Mouse (Mus musculus) thymus, adult 2 months (tissue): ENCODE measurements at regions not wholly inside any gene's neighbourhood (a gene's known extent, or its start where the extent isn't known, plus 50 kb on each side); places are given as distances from the start of the nearest gene placed in this dataset.

Experiments
- DNase-seq: peaks from one replicate; pipeline ENCODE4 v3.0.0; 2021
- H3K27ac ChIP-seq: fragments of 200-500 bp; 2 replicates; pipeline ENCODE4 v1.5.1; 2012; ENCODE audit warnings: low read length, control low read depth; ENCODE audit not compliant: control insufficient read depth, insufficient read depth
- H3K27me3 ChIP-seq: fragments of 200-500 bp; 2 replicates; pipeline ENCODE4 v1.6.1; 2012; ENCODE audit warnings: mild to moderate bottlenecking, low read length, moderate library complexity, mixed read lengths; ENCODE audit not compliant: control insufficient read depth, insufficient read depth
- H3K36me3 ChIP-seq: fragments of 200-500 bp; 2 replicates; pipeline ENCODE4 v1.6.1; 2012; ENCODE audit warnings: mild to moderate bottlenecking, low read length, moderate library complexity; ENCODE audit not compliant: control insufficient read depth, insufficient read depth
- H3K4me1 ChIP-seq: fragments of 200-500 bp; replicated peaks from 2 replicates; pipeline ENCODE4 v1.6.1; 2012; ENCODE audit warnings: low read length; ENCODE audit not compliant: control insufficient read depth, insufficient read depth
- H3K4me3 ChIP-seq: fragments of 200-500 bp; 2 replicates; pipeline ENCODE4 v1.5.1; 2012; ENCODE audit warnings: mild to moderate bottlenecking, low read length, control low read depth, moderate library complexity; ENCODE audit not compliant: control insufficient read depth, insufficient read depth
- CTCF ChIP-seq: fragments of 200-500 bp; IDR thresholded peaks from 2 replicates; pipeline ENCODE4 v1.5.1; 2012; ENCODE audit warnings: mild to moderate bottlenecking, control low read depth, low read length, moderate library complexity, borderline replicate concordance; ENCODE audit not compliant: control insufficient read depth, poor library complexity, insufficient read depth; ENCODE audit errors: extremely low read depth
- POLR2A ChIP-seq: fragments of 200-500 bp; IDR thresholded peaks from 2 replicates; pipeline ENCODE4 v1.6.1; 2012; ENCODE audit warnings: mild to moderate bottlenecking, low read length, control low read depth, moderate library complexity; ENCODE audit not compliant: control insufficient read depth, poor library complexity, insufficient read depth; ENCODE audit errors: extremely low read depth
- WGBS: fragments of 180-500 bp; shearing (Covaris S2); methylation state at CpG from one replicate; pipeline ENCODE4 v1.1.7; 2018; 5-methylcytosine and 5-hydroxymethylcytosine counted together

GRCm38 (mm10) chr8:35960867-35961614 is 195.5 kb downstream of the Gm19410 start:
- TF ChIP-seq POLR2A (no peak), CTCF (no peak)
- 84% methylated on average over 9 of the region's 9 CpGs for WGBS
- H3K4me3 ChIP-seq, result no peak overlapping the region
- H3K4me1 ChIP-seq, result no peaks in the 10 kb centered on the region
- no peak for DNase-seq
- no peaks in the 10 kb centered on the region for H3K36me3 ChIP-seq
- no peak overlapping the region for H3K27ac ChIP-seq
- no peaks in the 10 kb centered on the region for H3K27me3 ChIP-seq

GRCm38 (mm10) chr8:35961615-35962220 is 196.1 kb downstream of the Gm19410 start:
- DNase-seq, result no peak
- Histone ChIP-seq H3K27ac (no peak overlapping the region), H3K36me3 (no peaks in the 10 kb centered on the region), H3K4me1 (no peaks in the 10 kb centered on the region), H3K4me3 (no peak overlapping the region), H3K27me3 (no peaks in the 10 kb centered on the region)
- WGBS, result 88% methylated on average over 20 of the region's 20 CpGs
- TF ChIP-seq POLR2A (no peak), CTCF (no peak)

GRCm38 (mm10) chr8:35964932-35965331 is 199.3 kb downstream of the Gm19410 start:
- H3K4me3 ChIP-seq, result no peak overlapping the region
- no peaks in the 10 kb centered on the region for H3K4me1 ChIP-seq
- no peak overlapping the region for H3K27ac ChIP-seq
- no peak for TF ChIP-seq CTCF
- no peak for TF ChIP-seq POLR2A
- WGBS, result 95% methylated on average over 1 of the region's 1 CpGs
- no peaks in the 10 kb centered on the region for H3K27me3 ChIP-seq
- no peak for DNase-seq
- no peaks in the 10 kb centered on the region for H3K36me3 ChIP-seq

GRCm38 (mm10) chr8:35968341-35968740 is 202.8 kb downstream of the Gm19410 start:
- H3K27me3 ChIP-seq, result no peaks in the 10 kb centered on the region
- TF ChIP-seq CTCF, result no peak
- no peak for TF ChIP-seq POLR2A
- WGBS, result 92% methylated on average over 9 of the region's 9 CpGs
- H3K4me3 ChIP-seq, result no peak overlapping the region
- no peak overlapping the region for H3K27ac ChIP-seq
- DNase-seq, result no peak
- H3K36me3 ChIP-seq, result no peaks in the 10 kb centered on the region
- no peaks in the 10 kb centered on the region for H3K4me1 ChIP-seq

- Histone ChIP-seq H3K36me3 (no peaks in the 10 kb centered on the region), H3K27ac (no peak overlapping the region), H3K4me1 (no peaks in the 10 kb centered on the region), H3K27me3 (no peaks in the 10 kb centered on the region), H3K4me3 (no peak overlapping the region)
- no peak for TF ChIP-seq POLR2A
- no peak for TF ChIP-seq CTCF
- no peak for DNase-seq
- 88% methylated on average over 7 of the region's 7 CpGs for WGBS
These were observed 205.5 kb downstream of the Gm19410 start for GRCm38 (mm10) chr8:35971082-35971481.

- 80% methylated on average over 10 of the region's 10 CpGs for WGBS
- Histone ChIP-seq H3K4me3 (no peak overlapping the region), H3K4me1 (no peaks in the 10 kb centered on the region), H3K36me3 (no peaks in the 10 kb centered on the region), H3K27me3 (no peaks in the 10 kb centered on the region), H3K27ac (no peak overlapping the region)
- no peak for DNase-seq
- TF ChIP-seq CTCF, result no peak
- TF ChIP-seq POLR2A, result no peak
These were observed 208.9 kb downstream of the Gm19410 start for GRCm38 (mm10) chr8:35974323-35975029.
